Mouse (Mus musculus): ENCODE data around the gene Slc16a3. TPM values are rescaled to one million over a fixed set of nuclear protein-coding genes. Genes with fewer than 3 reads are reported as not detected.

Slc16a3 gene
- polyA plus RNA-seq, 1 experiment from 2014 or later: 73.5 TPM

DNA sequence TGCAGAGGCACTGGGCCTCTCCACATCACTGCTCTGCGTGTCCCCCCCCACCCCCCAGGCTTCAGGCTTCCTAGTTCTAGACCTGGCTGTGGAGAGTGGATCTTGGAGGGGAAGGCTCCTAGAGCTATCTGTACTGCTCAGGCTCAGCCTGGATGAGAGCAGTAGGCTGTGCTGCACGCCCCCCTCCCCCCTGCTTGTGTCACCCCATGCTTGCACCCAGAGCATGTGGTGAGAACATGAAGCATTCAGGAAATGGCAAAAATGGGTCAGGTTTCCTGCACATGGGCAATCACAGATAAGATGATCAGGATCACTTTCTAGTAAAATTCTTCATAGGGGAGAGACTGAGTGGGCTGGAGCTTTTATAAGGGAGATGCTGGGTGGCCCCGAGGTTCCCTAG, 11.3 kb downstream of the Slc16a3 start:
- Histone ChIP-seq H3K9me3 (replicated peaks) (no peaks in the 10 kb centered on the region), H3K4me2 (no peak overlapping the region), H3K4me3 (replicated peaks) (no peak overlapping the region), H3K27me3 (no peaks in the 10 kb centered on the region), H3K36me3 (replicated peaks) (peaks cover 99% of the 10 kb centered on the region), H3K27ac (replicated peaks) (no peak overlapping the region; the same call in 1 of the 2 replicates), H3K4me1 (replicated peaks) (peaks cover 45% of the 10 kb centered on the region), H3K9ac (no peak overlapping the region)
- WGBS (ENCODE audit: insufficient replicate concordance): 40% methylated on average over 3 of the region's 3 CpGs
- ATAC-seq (ENCODE audit: insufficient read depth): 0 out of 2 replicates have a peak, but pooled peaks have one; percentile 14

DNA sequence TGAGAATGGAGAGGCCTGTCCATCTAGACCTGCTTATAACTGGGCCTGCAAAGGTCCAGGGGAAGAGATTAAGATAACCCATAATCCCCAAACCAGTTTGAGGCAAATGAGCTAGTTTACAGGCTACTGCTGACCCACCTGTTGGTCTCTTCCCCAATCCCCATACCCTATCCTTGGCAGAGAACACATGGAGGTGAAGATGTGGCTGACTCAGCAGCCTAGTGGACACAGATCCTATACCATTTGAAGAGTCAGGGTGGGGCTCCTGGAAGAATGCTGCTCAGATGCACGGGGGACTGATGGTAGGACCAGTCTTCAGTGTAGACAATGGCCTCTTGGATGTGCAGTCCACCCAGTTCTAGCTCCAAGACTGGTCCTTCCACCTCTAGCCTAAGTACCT, 12.0 kb downstream of the Slc16a3 start:
- Histone ChIP-seq H3K4me2 (no peak overlapping the region), H3K4me1 (replicated peaks) (peaks cover 44% of the 10 kb centered on the region), H3K9ac (no peak overlapping the region), H3K27ac (replicated peaks) (peak overlapping the region; percentile 7; the same call in 1 of the 2 replicates), H3K4me3 (replicated peaks) (no peak overlapping the region), H3K27me3 (no peaks in the 10 kb centered on the region), H3K36me3 (replicated peaks) (peaks cover 100% of the 10 kb centered on the region), H3K9me3 (replicated peaks) (no peaks in the 10 kb centered on the region)
- no peak for ATAC-seq (ENCODE audit: insufficient read depth)
- 58% methylated on average over 1 of the region's 1 CpGs for WGBS (ENCODE audit: insufficient replicate concordance)

DNA sequence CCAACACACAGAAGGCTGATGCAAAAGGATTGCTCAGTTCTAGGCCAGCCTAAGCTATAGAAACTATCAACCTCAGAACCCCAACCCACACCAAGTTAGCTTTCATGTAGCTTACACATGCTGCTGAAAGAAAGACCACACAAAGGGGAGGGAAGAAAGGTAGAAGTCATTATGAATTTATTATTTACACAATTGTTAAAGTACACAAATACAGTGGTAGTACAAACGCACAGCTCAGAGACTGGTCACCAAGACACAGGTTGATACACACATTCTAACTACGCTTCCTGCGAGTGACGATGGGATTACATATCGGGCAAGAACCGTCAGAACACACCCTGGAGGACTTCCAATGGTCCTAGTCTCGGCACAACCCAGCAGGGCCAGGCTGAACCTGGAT, 13.3 kb downstream of the Slc16a3 start:
- H3K4me2 ChIP-seq: no peak overlapping the region
- peaks cover 43% of the 10 kb centered on the region for H3K4me1 ChIP-seq (replicated peaks)
- no peak overlapping the region for H3K4me3 ChIP-seq (replicated peaks)
- ATAC-seq (ENCODE audit: insufficient read depth): no peak
- no peaks in the 10 kb centered on the region for H3K9me3 ChIP-seq (replicated peaks)
- no peak overlapping the region for H3K9ac ChIP-seq
- peak overlapping the region; percentile 21; the same call in 1 of the 2 replicates for H3K27ac ChIP-seq (replicated peaks)
- peaks cover 100% of the 10 kb centered on the region for H3K36me3 ChIP-seq (replicated peaks)
- no peaks in the 10 kb centered on the region for H3K27me3 ChIP-seq
- WGBS (ENCODE audit: insufficient replicate concordance): 77% methylated on average over 7 of the region's 7 CpGs

DNA sequence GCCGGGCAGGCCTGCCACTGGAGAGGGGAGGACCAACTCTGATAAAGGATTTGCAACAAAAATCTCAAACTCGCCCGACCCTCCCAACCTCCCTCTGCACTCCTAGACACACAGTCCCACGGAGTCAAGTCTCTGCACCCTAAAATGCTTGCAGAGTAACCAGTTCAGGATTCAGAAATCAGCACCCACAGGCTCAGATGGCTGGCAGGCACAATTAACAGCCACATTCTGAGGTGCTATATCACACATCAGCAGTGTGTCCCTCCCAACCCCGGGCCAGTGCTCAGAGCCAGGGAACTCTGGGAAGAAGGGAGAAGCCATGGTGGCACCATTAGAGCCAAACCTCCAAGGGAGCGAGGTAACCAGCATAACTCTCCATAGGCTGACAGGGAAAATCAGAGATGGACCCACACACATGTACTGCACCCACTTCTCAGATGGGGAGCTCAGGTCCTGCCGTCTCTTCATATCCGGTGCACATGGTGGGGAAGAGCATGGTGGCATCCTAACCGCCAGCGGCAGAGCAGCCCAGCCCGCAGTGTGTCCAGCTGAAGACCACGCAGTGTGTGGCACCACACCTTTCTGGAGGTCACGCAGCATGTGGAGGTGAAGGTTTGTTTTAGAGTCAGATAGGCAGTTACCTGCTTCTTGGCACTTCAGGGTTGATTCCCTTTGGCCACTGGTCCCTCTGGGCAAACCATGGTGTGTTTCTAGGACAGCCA, 13.9 kb downstream of the Slc16a3 start:
- Histone ChIP-seq H3K9me3 (replicated peaks) (no peaks in the 10 kb centered on the region), H3K4me2 (no peak overlapping the region), H3K27me3 (no peaks in the 10 kb centered on the region), H3K36me3 (replicated peaks) (peaks cover 100% of the 10 kb centered on the region), H3K4me1 (replicated peaks) (peaks cover 38% of the 10 kb centered on the region), H3K9ac (no peak overlapping the region), H3K4me3 (replicated peaks) (no peak overlapping the region), H3K27ac (replicated peaks) (peak overlapping the region; percentile 21; the same call in 1 of the 2 replicates)
- 84% methylated on average over 13 of the region's 13 CpGs for WGBS (ENCODE audit: insufficient replicate concordance)
- ATAC-seq (ENCODE audit: insufficient read depth): no peak

DNA sequence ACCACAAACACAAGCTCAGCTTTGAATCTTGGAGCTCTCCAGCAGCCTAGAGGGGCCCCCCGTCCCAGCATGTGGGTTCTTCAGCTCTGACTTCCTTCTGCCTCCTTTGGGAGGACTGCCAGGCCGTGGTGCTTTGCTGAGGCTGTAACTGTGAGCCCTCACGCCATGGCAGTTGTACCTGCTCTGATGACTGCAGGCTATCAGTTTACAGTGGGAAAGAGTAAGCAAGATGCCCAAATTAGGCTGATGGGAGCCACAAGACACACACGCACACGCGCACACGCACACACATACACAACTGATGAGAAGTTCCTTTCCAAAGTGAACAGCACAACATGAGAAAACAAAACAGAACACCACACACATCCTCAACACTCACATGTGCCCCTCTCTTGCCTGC, 14.6 kb downstream of the Slc16a3 start:
- Histone ChIP-seq H3K36me3 (replicated peaks) (peaks cover 100% of the 10 kb centered on the region), H3K27ac (replicated peaks) (no peak overlapping the region)

DNA sequence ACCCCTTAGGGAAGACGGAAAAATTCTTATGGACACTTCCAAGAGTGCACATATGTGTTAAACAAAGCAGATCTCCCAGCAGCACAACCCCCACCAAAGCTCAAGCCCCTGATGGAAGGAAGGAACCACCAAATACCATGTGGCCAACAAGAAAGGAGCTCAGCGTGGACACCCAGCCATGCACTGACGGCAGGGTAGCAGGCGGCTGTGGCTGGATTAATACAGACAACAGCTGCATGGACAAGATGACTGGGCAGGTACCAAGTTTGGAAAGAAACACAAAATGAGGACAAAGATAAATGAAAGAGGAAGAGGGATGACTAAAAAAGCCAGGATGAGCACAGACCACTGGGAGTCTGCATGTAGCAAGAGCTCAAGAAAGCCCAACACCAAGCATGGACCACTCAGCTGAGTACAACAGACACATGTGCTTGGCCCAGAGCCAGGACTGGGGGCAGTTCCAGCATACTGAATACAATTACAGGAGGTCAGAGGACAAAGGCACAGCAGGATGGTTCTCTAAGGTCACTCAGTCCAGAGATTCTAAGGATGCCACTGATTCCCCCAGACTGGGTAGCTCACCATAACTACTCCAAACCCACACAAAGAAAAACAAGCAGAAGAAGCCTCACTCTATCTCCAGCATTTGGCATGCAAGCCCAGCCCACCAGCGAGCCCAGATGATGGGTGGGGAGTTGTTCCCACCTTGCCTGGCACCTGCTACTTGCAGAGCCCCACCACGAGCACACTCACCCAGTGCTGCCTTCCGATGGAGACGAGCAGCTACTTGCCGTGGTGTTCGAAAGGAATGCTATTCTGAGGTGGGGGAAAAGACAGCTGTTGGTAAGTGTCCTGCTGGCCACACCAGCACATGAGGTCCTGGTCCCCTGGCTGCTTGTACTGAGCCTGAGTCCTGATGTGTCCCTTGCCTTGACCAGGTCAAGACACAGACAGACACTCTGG, 16.2 kb downstream of the Slc16a3 start:
- 84% methylated on average over 10 of the region's 10 CpGs for WGBS (ENCODE audit: insufficient replicate concordance)
- Histone ChIP-seq H3K27ac (replicated peaks) (no peak overlapping the region), H3K36me3 (replicated peaks) (peaks cover 100% of the 10 kb centered on the region), H3K9ac (no peak overlapping the region), H3K4me1 (replicated peaks) (peaks cover 15% of the 10 kb centered on the region), H3K27me3 (no peaks in the 10 kb centered on the region), H3K4me3 (replicated peaks) (no peak overlapping the region), H3K9me3 (replicated peaks) (no peaks in the 10 kb centered on the region), H3K4me2 (no peak overlapping the region)
- no peak for ATAC-seq (ENCODE audit: insufficient read depth)

More for the DNA sequence above, 14.6 kb downstream of the Slc16a3 start:
- WGBS (ENCODE audit: insufficient replicate concordance): 82% methylated on average over 7 of the region's 7 CpGs
- H3K4me2 ChIP-seq: no peak overlapping the region
- H3K27me3 ChIP-seq: no peaks in the 10 kb centered on the region
- no peak overlapping the region for H3K9ac ChIP-seq
- ATAC-seq (ENCODE audit: insufficient read depth): no peak
- no peaks in the 10 kb centered on the region for H3K9me3 ChIP-seq (replicated peaks)
- H3K4me1 ChIP-seq (replicated peaks): peaks cover 31% of the 10 kb centered on the region
- no peak overlapping the region for H3K4me3 ChIP-seq (replicated peaks)

DNA sequence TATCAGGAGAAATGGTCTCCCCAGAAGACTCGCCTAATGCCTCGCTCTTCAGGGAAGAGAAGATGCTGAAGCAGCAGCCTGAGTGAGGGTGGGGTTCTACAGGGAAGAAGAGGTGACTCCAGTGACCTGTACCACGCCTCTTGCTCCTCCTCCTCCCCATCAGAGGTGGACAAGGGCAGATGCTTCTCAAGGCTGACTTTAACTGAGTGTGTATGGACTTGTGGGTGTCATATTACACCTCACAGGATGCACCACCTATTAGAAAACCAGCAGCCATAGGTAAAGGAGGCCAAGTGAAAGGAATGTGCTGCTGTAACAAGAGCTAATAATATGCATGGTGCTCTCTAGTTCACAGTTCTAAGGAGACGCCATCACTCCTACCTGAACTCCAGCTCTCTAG, 17.3 kb downstream of the Slc16a3 start:
- Histone ChIP-seq H3K36me3 (replicated peaks) (peaks cover 100% of the 10 kb centered on the region), H3K27ac (replicated peaks) (no peak overlapping the region)
- 78% methylated on average over 4 of the region's 4 CpGs for WGBS (ENCODE audit: insufficient replicate concordance)

DNA sequence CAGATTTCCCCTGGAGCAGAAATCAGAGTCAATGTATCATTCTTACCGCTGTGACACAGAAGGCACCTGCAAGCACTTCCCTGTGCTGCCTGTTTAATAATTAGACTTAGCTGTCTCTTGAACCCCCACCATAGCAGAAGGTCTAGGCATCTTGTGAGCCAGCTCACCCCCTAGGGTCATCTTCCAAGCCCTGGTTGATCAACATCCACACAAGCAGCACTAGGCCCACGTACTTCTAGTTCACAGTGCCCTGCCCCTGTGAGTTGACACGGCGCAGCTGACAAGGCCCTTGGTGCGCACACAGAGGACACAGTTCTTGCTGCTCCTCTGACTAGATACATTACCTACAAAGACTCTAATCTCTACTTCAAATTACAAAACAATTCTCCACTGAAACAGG, 21.5 kb downstream of the Slc16a3 start:
- no peak overlapping the region for H3K27ac ChIP-seq (replicated peaks)
- peaks cover 100% of the 10 kb centered on the region for H3K36me3 ChIP-seq (replicated peaks)
- 86% methylated on average over 5 of the region's 5 CpGs for WGBS (ENCODE audit: insufficient replicate concordance)
- H3K27me3 ChIP-seq: no peaks in the 10 kb centered on the region
- no peaks in the 10 kb centered on the region for H3K9me3 ChIP-seq (replicated peaks)
- no peak overlapping the region for H3K4me3 ChIP-seq (replicated peaks)
- ATAC-seq (ENCODE audit: insufficient read depth): no peak
- H3K9ac ChIP-seq: no peak overlapping the region
- H3K4me2 ChIP-seq: no peak overlapping the region
- peaks cover 4% of the 10 kb centered on the region; the same call in 1 of the 2 replicates for H3K4me1 ChIP-seq (replicated peaks)

More for the DNA sequence above, 17.3 kb downstream of the Slc16a3 start:
- Histone ChIP-seq H3K4me2 (no peak overlapping the region), H3K9ac (no peak overlapping the region), H3K27me3 (no peaks in the 10 kb centered on the region), H3K4me1 (replicated peaks) (peaks cover 6% of the 10 kb centered on the region; the same call in 1 of the 2 replicates), H3K9me3 (replicated peaks) (no peaks in the 10 kb centered on the region), H3K4me3 (replicated peaks) (no peak overlapping the region)
- ATAC-seq (ENCODE audit: insufficient read depth): no peak

DNA sequence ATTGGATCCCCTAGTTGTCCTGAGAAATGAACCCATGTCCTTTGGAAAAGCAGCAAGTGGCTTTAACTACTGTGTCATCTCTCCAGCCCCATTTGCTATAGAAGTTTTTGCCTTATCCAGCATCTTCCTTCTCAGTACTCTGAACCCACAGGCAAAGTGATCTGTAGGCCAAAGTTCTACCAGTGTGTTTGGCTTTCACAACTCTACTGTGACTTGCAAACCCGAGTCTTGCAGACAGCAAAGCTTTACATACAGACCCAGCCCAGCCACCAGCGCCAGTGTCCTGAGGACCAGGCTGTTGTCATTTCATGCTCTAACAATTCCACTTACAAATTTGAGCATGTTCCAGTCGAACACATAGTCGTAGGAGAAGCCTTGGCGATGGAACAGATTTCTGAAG, 23.0 kb downstream of the Slc16a3 start:
- H3K27me3 ChIP-seq: no peaks in the 10 kb centered on the region
- ATAC-seq (ENCODE audit: insufficient read depth): no peak

DNA sequence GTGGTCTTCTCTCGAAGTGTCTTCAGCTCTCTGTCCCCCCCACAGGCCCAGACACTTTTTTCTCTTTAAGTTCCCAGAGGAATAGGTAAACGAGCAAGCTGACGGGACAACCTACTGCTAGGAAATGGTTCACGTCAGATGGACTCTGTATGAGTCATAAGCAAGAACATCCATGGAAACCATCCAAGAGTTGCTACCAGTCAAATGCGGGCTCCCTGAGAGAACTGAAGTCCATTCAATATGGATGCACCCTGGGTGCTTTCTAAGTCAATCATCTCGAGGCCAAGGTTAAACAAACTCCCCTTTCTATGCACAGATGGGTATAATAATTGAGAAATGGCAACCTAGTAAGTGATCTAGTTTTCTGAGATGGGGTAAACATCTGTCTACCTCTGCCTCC, 25.0 kb downstream of the Slc16a3 start:
- 79% methylated on average over 6 of the region's 6 CpGs for WGBS (ENCODE audit: insufficient replicate concordance)
- H3K36me3 ChIP-seq (replicated peaks): peaks cover 99% of the 10 kb centered on the region
- no peaks in the 10 kb centered on the region for H3K27me3 ChIP-seq
- no peak overlapping the region for H3K9ac ChIP-seq
- no peak overlapping the region for H3K4me2 ChIP-seq
- no peak overlapping the region for H3K4me3 ChIP-seq (replicated peaks)
- ATAC-seq (ENCODE audit: insufficient read depth): no peak
- no peaks in the 10 kb centered on the region for H3K9me3 ChIP-seq (replicated peaks)
- H3K27ac ChIP-seq (replicated peaks): no peak overlapping the region
- H3K4me1 ChIP-seq (replicated peaks): 0 out of 2 replicates have a peak, but pooled peaks cover 5% of the 10 kb centered on the region

More for the DNA sequence above, 23.0 kb downstream of the Slc16a3 start:
- H3K4me3 ChIP-seq (replicated peaks): no peak overlapping the region
- no peaks in the 10 kb centered on the region for H3K9me3 ChIP-seq (replicated peaks)
- no peak overlapping the region for H3K9ac ChIP-seq
- H3K4me2 ChIP-seq: no peak overlapping the region
- WGBS (ENCODE audit: insufficient replicate concordance): 82% methylated on average over 5 of the region's 5 CpGs
- H3K27ac ChIP-seq (replicated peaks): no peak overlapping the region; the same call in 1 of the 2 replicates
- H3K4me1 ChIP-seq (replicated peaks): no peaks in the 10 kb centered on the region
- H3K36me3 ChIP-seq (replicated peaks): peaks cover 100% of the 10 kb centered on the region
